Mouse (Mus musculus) stomach, embryonic 15.5 days (tissue): ENCODE data around the gene Cdca7l. TPM values are rescaled to one million over a fixed set of nuclear protein-coding genes. Genes with fewer than 3 reads are reported as not detected.
A peak's percentile ranks its signal among the peaks of the same experiment; 100 is the strongest.

Experiments used
- ATAC-seq: fragments of 200-750 bp; cut with Nextera tagmentation; 2 replicates; pipeline ENCODE4 v1.8.0; 2017; ENCODE audit warnings: low read depth, moderate number of reproducible peaks, moderate TSS enrichment; ENCODE audit not compliant: insufficient read depth, low FRiP score
- H3K27ac ChIP-seq: fragments of 300-500 bp; sonication (generic); 2 replicates; pipeline ENCODE4 v1.5.1; 2015; ENCODE audit warnings: mild to moderate bottlenecking, inconsistent platforms
- H3K27me3 ChIP-seq: fragments of 300-500 bp; sonication (generic); replicated peaks from 2 replicates; pipeline ENCODE4 v1.6.1; 2015; ENCODE audit warnings: inconsistent platforms
- H3K36me3 ChIP-seq: fragments of 300-500 bp; sonication (generic); 2 replicates; pipeline ENCODE4 v1.6.1; 2015; ENCODE audit warnings: inconsistent platforms
- H3K4me1 ChIP-seq: fragments of 300-500 bp; sonication (generic); 2 replicates; pipeline ENCODE4 v1.6.1; 2015; ENCODE audit warnings: inconsistent platforms
- H3K4me2 ChIP-seq: fragments of 300-500 bp; sonication (generic); 2 replicates; pipeline ENCODE4 v1.6.1; 2015; ENCODE audit warnings: mild to moderate bottlenecking, inconsistent platforms
- H3K4me3 ChIP-seq: fragments of 300-500 bp; sonication (generic); replicated peaks from 2 replicates; pipeline ENCODE4 v1.5.1; 2015; ENCODE audit warnings: inconsistent platforms
- H3K9ac ChIP-seq: fragments of 300-500 bp; sonication (generic); 2 replicates; pipeline ENCODE4 v1.6.1; 2015; ENCODE audit warnings: inconsistent platforms
- H3K9me3 ChIP-seq: fragments of 300-500 bp; sonication (generic); 2 replicates; pipeline ENCODE4 v1.6.1; 2016; ENCODE audit warnings: inconsistent platforms
- WGBS: fragments of 180-500 bp; shearing (Covaris S2); methylation state at CpG from one replicate; pipeline ENCODE4 v1.1.7; 2015; 5-methylcytosine and 5-hydroxymethylcytosine counted together
- polyA plus RNA-seq: library from polyadenylated mRNA; unstranded; fragments of >200 nt; fragmentation: Nextera tagmentation; extraction: Ambion mirVana; gene quantifications from 2 replicates; pipeline ENCODE4 v1.2.1, GENCODE M21; 2015

Cdca7l gene
- polyA plus RNA-seq, 1 experiment from 2014 or later, result 42.5 TPM

DNA sequence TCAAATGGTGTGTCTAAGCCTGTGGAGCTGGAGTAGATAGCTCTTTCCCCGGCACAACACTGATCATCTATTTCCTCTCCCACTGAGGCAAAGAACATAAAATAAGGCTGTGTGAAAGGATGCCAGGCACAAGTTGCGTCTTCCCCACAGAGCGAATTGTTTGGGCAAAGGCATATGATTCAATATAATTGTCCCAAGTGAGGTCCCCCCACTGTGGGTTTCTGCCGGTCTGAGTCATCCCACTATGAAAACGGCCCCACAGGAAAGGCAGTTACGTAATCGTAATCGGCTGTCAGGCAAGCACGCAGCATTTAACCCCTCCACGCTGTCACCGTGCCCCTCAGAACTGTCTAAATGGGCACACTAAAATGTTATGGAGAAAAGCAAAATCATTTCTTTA, 6.0 kb downstream of the Cdca7l start:
- 0 out of 2 replicates have a peak, but pooled peaks cover 3% of the 10 kb centered on the region for H3K27me3 ChIP-seq
- WGBS, result 40% methylated on average over 11 of the region's 11 CpGs
- no peak overlapping the region for H3K9ac ChIP-seq
- H3K4me2 ChIP-seq, result no peak overlapping the region
- no peak for ATAC-seq
- H3K4me1 ChIP-seq, result no peaks in the 10 kb centered on the region
- no peaks in the 10 kb centered on the region for H3K36me3 ChIP-seq
- no peak overlapping the region for H3K27ac ChIP-seq
- no peaks in the 10 kb centered on the region for H3K9me3 ChIP-seq
- H3K4me3 ChIP-seq, result no peak overlapping the region

GRCm38 (mm10) chr12:117820138-117820858, 16.2 kb downstream of the Cdca7l start:
- 51% methylated on average over 4 of the region's 4 CpGs for WGBS

GRCm38 (mm10) chr12:117820859-117821221, 16.8 kb downstream of the Cdca7l start:
- no peak overlapping the region for H3K4me3 ChIP-seq
- H3K4me1 ChIP-seq, result no peaks in the 10 kb centered on the region
- no peak for ATAC-seq
- H3K27me3 ChIP-seq, result no peaks in the 10 kb centered on the region
- no peak overlapping the region for H3K27ac ChIP-seq
- no peak overlapping the region for H3K9ac ChIP-seq
- no peaks in the 10 kb centered on the region for H3K9me3 ChIP-seq
- no peaks in the 10 kb centered on the region for H3K36me3 ChIP-seq
- H3K4me2 ChIP-seq, result no peak overlapping the region

More at GRCm38 (mm10) chr12:117820138-117820858, 16.2 kb downstream of the Cdca7l start:
- Histone ChIP-seq H3K4me3 (no peak overlapping the region), H3K9ac (no peak overlapping the region), H3K4me1 (no peaks in the 10 kb centered on the region), H3K9me3 (no peaks in the 10 kb centered on the region), H3K27ac (no peak overlapping the region), H3K36me3 (no peaks in the 10 kb centered on the region), H3K27me3 (no peaks in the 10 kb centered on the region), H3K4me2 (no peak overlapping the region)
- peak; percentile 43; the same call in 1 of the 2 replicates for ATAC-seq

DNA sequence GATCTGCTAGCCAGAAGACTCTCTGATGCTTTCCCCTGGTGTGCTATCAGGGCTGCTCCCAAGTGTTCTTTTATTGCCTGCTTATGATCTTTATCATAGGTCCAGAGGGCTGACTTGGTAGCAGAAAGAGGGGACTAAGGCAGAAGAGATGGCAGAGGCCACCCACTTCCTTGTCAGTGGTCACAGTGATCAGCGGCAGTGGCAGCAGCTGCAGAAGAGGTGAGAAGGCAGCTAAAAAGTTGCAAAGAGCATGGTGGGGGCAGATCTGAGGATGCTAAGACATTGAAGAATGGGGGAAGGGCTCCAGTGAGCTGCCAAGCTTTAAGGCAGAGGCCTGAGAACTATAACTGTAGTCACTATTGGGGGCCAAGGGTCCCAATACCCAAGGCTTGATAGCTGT, 17.3 kb downstream of the Cdca7l start:
- Histone ChIP-seq H3K27me3 (no peaks in the 10 kb centered on the region), H3K4me1 (no peaks in the 10 kb centered on the region), H3K36me3 (no peaks in the 10 kb centered on the region), H3K9ac (no peak overlapping the region), H3K27ac (no peak overlapping the region), H3K4me2 (no peak overlapping the region), H3K9me3 (no peaks in the 10 kb centered on the region), H3K4me3 (no peak overlapping the region)
- ATAC-seq, result no peak
- 63% methylated on average over 1 of the region's 1 CpGs for WGBS

DNA sequence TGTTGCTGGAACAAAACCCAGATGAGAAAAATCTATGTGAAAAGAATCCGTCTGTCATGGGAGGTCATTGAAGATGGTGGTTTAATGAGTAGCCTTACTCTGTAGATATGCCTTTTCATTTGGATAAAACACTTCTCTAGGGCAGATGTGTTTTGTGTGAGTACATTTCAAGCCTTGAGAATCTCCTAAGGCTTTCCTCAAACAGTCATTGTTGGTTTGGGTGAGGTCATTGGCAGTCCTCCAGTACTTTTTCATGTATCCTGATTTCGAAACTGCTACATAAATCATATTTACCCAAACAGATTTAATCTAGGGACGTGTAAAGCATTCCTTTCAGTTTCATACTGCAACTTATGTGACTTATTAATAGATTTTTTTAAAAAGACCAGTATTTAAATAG, 24.3 kb downstream of the Cdca7l start:
- Histone ChIP-seq H3K9ac (no peak overlapping the region), H3K36me3 (no peaks in the 10 kb centered on the region), H3K4me3 (no peak overlapping the region), H3K9me3 (no peaks in the 10 kb centered on the region), H3K27me3 (no peaks in the 10 kb centered on the region), H3K4me1 (no peaks in the 10 kb centered on the region), H3K4me2 (no peak overlapping the region), H3K27ac (no peak overlapping the region)
- WGBS, result 38% methylated on average over 3 of the region's 3 CpGs
- no peak for ATAC-seq

- ATAC-seq, result peak; percentile 56; the same call in 1 of the 2 replicates
- Histone ChIP-seq H3K27me3 (no peaks in the 10 kb centered on the region), H3K9ac (no peak overlapping the region), H3K4me1 (no peaks in the 10 kb centered on the region), H3K36me3 (no peaks in the 10 kb centered on the region), H3K4me3 (no peak overlapping the region), H3K4me2 (no peak overlapping the region), H3K9me3 (no peaks in the 10 kb centered on the region), H3K27ac (no peak overlapping the region)
- 51% methylated on average over 8 of the region's 8 CpGs for WGBS
These were observed 27.4 kb downstream of the Cdca7l start for GRCm38 (mm10) chr12:117831351-117831961.

DNA sequence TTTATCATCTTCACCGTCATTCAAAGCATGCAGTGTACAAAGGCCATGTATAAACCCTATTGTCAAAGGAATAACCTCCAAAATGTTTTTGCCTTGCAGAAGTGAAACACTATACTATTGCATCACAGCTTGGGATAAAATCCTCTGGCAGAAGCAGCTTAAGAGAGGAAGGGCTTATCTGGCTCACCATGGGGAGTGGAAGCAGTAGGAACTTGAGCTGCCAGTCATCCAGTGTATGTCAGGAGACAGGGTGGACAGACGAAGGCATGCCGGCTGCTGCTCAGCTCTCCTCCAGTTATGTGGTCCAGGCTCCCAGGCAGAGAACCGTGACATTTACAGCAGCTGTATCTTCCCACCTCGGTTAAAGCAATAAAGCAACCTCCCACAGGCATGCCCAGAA, 28.1 kb downstream of the Cdca7l start:
- Histone ChIP-seq H3K36me3 (no peaks in the 10 kb centered on the region), H3K27ac (no peak overlapping the region), H3K4me1 (no peaks in the 10 kb centered on the region), H3K9me3 (no peaks in the 10 kb centered on the region), H3K9ac (no peak overlapping the region), H3K4me3 (no peak overlapping the region), H3K4me2 (no peak overlapping the region), H3K27me3 (no peaks in the 10 kb centered on the region)
- ATAC-seq, result no peak
- WGBS, result 39% methylated on average over 5 of the region's 5 CpGs

- H3K9me3 ChIP-seq, result no peaks in the 10 kb centered on the region
- no peak for ATAC-seq
- H3K4me3 ChIP-seq, result no peak overlapping the region
- whole genome bisulfite sequencing, result 81% methylated on average over 2 of the region's 2 CpGs
- no peaks in the 10 kb centered on the region for H3K36me3 ChIP-seq
- H3K9ac ChIP-seq, result no peak overlapping the region
- no peaks in the 10 kb centered on the region for H3K4me1 ChIP-seq
- H3K27ac ChIP-seq, result no peak overlapping the region
- H3K4me2 ChIP-seq, result no peak overlapping the region
- no peaks in the 10 kb centered on the region for H3K27me3 ChIP-seq
These were observed 30.6 kb downstream of the Cdca7l start for GRCm38 (mm10) chr12:117834652-117835051.

- H3K36me3 ChIP-seq, result no peaks in the 10 kb centered on the region
- H3K9me3 ChIP-seq, result no peaks in the 10 kb centered on the region
- H3K9ac ChIP-seq, result no peak overlapping the region
- WGBS, result 26% methylated on average over 10 of the region's 10 CpGs
- H3K4me1 ChIP-seq, result no peaks in the 10 kb centered on the region
- no peak overlapping the region for H3K4me2 ChIP-seq
- no peak overlapping the region for H3K4me3 ChIP-seq
- no peak overlapping the region for H3K27ac ChIP-seq
- ATAC-seq, result no peak
- no peaks in the 10 kb centered on the region for H3K27me3 ChIP-seq
These were observed 31.3 kb downstream of the Cdca7l start for GRCm38 (mm10) chr12:117835371-117835770.

GRCm38 (mm10) chr12:117837376-117837775, 33.3 kb downstream of the Cdca7l start:
- 83% methylated on average over 4 of the region's 4 CpGs for WGBS
- Histone ChIP-seq H3K4me2 (no peak overlapping the region), H3K4me1 (no peaks in the 10 kb centered on the region), H3K9ac (no peak overlapping the region), H3K36me3 (no peaks in the 10 kb centered on the region), H3K9me3 (no peaks in the 10 kb centered on the region), H3K4me3 (no peak overlapping the region), H3K27ac (no peak overlapping the region), H3K27me3 (no peaks in the 10 kb centered on the region)
- no peak for ATAC-seq

DNA sequence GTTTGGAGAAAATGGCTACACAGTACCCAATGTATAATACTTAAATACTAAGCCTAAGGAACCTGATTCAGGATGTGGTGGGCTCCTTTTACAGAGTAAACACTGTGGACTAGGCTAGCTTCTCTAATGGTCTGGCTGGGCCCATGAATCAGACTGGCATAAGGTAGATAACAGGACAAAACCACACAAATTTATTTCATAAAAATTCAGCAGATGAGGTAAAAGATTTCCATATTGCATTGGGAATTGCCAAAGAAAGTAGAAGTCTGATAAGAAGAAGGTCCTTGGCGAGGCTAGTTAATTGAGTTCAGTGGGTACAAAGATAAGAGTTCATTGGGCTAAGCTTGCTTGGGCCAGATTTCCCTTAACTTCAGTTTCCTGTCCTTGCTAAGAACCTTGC, 36.6 kb downstream of the Cdca7l start:
- Histone ChIP-seq H3K9ac (no peak overlapping the region), H3K4me2 (no peak overlapping the region), H3K4me3 (no peak overlapping the region), H3K9me3 (no peaks in the 10 kb centered on the region), H3K4me1 (no peaks in the 10 kb centered on the region), H3K36me3 (no peaks in the 10 kb centered on the region), H3K27ac (no peak overlapping the region), H3K27me3 (no peaks in the 10 kb centered on the region)
- 64% methylated on average over 1 of the region's 1 CpGs for WGBS
- ATAC-seq, result no peak

DNA sequence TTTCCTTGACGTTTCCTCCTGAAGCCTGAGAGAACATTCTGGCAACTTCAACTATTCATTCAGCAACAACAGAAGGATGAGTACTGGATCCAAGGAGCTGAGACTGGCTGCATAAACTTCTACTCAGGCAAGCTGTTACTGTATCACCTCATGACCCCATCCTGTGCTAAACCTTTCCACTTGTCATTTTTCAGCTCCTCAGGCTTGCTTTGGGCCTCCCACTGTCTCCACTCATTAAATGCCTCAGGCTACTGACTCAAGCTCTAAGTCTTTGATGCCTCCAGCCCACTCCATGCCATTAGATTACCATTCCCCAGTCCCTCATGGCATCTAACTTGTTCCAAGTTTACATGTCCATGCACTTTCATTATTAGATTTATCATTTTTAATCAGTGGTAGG, 38.6 kb downstream of the Cdca7l start:
- Histone ChIP-seq H3K27me3 (no peaks in the 10 kb centered on the region), H3K27ac (no peak overlapping the region), H3K36me3 (no peaks in the 10 kb centered on the region), H3K9ac (no peak overlapping the region), H3K4me3 (no peak overlapping the region), H3K9me3 (no peaks in the 10 kb centered on the region), H3K4me1 (no peaks in the 10 kb centered on the region), H3K4me2 (peak overlapping the region; percentile 93; the same call in 1 of the 2 replicates)
- WGBS, result 86% methylated on average over 1 of the region's 1 CpGs
- no peak for ATAC-seq
